Mouse (Mus musculus) right cerebral cortex, adult 18-20 months (tissue): ENCODE measurements around the gene Fam171b.

Experiments used
- DNase-seq: peaks from one replicate; pipeline ENCODE4 v3.0.0; 2022; ENCODE audit warnings: mixed read lengths

The Fam171b gene

DNA sequence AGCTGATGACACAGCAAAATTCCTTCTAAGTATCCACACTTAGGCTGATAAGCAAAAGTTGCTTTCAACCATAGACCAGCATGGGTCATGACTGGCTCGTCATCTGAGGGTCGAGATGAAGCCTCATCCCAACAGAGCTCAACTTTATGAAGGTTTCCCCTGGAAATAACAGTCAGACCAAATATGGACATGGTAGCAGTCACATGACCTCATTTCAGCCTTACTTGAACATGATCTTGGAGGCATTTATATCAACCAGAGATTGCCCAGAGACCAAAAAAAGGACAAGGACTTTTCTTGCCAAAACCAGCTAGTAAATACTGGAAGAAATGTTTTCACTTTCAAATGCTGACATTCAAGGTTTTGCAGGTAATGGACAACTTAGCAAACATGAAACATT is 81.3 kb downstream of the Fam171b start:
- no peak for DNase-seq

DNA sequence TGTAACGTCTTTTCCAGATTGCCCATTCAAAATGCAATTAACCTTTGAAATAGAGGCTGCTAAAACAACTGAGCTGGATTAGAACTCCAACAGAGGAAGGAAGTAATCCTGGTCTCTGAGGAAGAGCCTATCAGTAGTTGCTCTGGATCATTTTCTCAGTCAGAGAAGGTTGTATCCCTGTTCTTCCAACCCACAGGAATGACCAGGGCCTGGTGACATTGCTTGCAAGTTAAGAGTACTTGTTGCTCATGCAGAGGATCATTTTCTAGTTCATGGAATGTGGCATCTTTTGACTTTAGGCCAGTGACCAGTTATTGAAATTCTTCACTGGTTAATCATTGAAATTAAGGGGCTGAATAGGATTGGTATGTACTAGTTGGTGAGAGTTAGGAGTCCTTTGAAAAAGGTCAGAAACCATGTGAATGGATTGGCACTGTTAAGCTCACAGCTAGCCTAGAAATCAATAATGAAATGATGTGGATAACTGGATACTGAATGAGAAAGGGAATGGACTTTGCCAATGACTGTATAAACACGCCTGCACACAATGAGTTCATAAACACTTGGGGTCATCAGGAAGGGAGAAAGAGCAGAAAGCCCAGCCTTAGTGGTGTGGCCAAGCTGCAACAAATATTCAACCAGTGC is 89.6 kb downstream of the Fam171b start:
- no peak for DNase-seq

DNA sequence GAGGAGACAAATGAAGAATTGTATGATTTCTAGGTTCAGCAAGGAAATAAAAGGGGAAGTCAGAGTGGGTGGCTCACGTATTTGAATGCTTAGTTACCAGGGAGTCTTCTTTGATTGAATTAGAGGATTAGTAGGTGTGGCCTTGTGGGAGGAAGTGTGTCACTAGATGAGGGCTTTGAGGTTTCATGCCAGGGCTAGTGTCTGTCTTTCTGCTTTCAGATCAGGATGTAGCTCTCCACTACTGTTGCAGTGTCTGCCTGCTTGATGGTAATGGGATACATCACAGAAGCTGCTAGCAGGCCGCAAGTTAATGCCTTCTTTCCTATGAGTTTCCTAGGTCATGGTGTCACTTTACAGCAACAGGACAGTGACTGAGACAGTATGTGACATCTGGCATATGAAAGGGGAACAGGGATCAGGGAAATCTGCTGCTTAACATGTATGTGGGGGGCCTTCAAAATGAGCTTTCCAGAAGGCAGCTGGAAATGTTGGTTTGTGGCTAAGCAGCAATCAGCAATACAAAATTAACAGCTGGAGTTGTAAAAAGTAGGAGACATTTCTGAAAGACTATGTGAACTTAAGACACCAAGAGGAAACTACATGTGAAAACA is 117.1 kb downstream of the Fam171b start:
- no peak for DNase-seq
